Mouse (Mus musculus) Patski (cell line): Measurements from ENCODE around the gene Ocln. TPM values are rescaled to one million over a fixed set of nuclear protein-coding genes. Genes with fewer than 3 reads are reported as not detected.
A peak's percentile ranks its signal among the peaks of the same experiment; 100 is the strongest.
"Not testable (repeated sequence)": the region's sequence is repeated elsewhere in the genome, so short reads cannot be mapped to it uniquely, and the experiment has no call there.

Source experiments
- ATAC-seq: fragments of 100-300 bp; one replicate; pipeline ENCODE4 v1.8.0; 2021
- CTCF ChIA-PET: fragments of 350-600 bp; sonication (Branson Sonifier 250); formaldehyde crosslinking; loops from one replicate; lab custom pipeline; 2022; ENCODE audit warnings: inconsistent platforms; lab: Charles Lee
- POLR2A ChIA-PET: fragments of 350-600 bp; sonication (Branson Sonifier 250); formaldehyde crosslinking; loops from one replicate; lab custom pipeline; 2022; ENCODE audit warnings: antibody characterized with exemption, inconsistent platforms; lab: Charles Lee
- DNase-seq: peaks from one replicate; pipeline ENCODE4 v3.0.0-alpha.2; 2011; ENCODE audit warnings: low read depth, low spot score
- H3K27me3 ChIP-seq: fragments of 371-371 bp; one replicate; pipeline ENCODE4 v1.5.1; 2021
- CTCF ChIP-seq: fragments of 100-300 bp; IDR thresholded peaks from one replicate; pipeline ENCODE4 v1.5.1; 2021
- in situ Hi-C: fragments of 300-500 bp; cut with MboI; formaldehyde crosslinking; loops from 3 replicates; pipeline ENCODE4 v1.11.1; 2018; ENCODE audit warnings: low pct_unique_long_range_greater_than_20kb, mixed read lengths
- polyA plus RNA-seq: library from polyadenylated mRNA; unstranded; gene quantifications from one replicate; pipeline ENCODE4 v1.2.3, GENCODE M21; 2021

Gene Ocln
- polyA plus RNA-seq, 1 experiment from 2014 or later: 12.1 TPM

- POLR2A ChIA-PET: no interaction called here
- CTCF ChIA-PET: no interaction called here
- in situ Hi-C loops: loop anchor here (10.0 kb wide), 1 partner anchor 59 kb away; the partner anchor contains the start of gene Ocln
Measured at GRCm38 (mm10) chr13:100495337-100495736, 57.2 kb downstream of the Ocln start.

GRCm38 (mm10) chr13:100494370-100494769 is 58.1 kb downstream of the Ocln start:
- ChIA-PET CTCF (interaction anchor here (1.0 to 1.4 kb wide), 2 partner anchors 43 to 124 kb away, joined by 3 read pairs; no protein-coding TSS in a partner anchor), POLR2A (interaction anchor here (0.7 kb wide), 1 partner anchor 108 kb away, joined by 3 read pairs; no protein-coding TSS in a partner anchor)
- not testable (repeated sequence) for H3K27me3 ChIP-seq, DNase-seq, ATAC-seq
- TF ChIP-seq CTCF: peak; percentile 45
- in situ Hi-C loops: loop anchor here (5.0 to 10.0 kb wide), 2 partner anchors 60 to 118 kb away; partner anchors contain the start of gene Ocln

More at GRCm38 (mm10) chr13:100495337-100495736, 57.2 kb downstream of the Ocln start:
- no peaks in the 10 kb centered on the region for H3K27me3 ChIP-seq
- no peak for ATAC-seq
- TF ChIP-seq CTCF: no peak
- DNase-seq: no peak

- ChIA-PET CTCF (interaction anchor here (1.4 to 2.6 kb wide), 7 partner anchors 10 to 63 kb away, joined by 3 to 7 read pairs (median 5); no protein-coding TSS in a partner anchor), POLR2A (interaction anchor here (0.6 to 1.4 kb wide), 3 partner anchors 14 to 157 kb away, joined by 4 read pairs; partner anchors contain the start of genes Ak6 and Rad17)
- ATAC-seq (no peak), DNase-seq (no peak)
- H3K27me3 ChIP-seq: no peaks in the 10 kb centered on the region
- in situ Hi-C loops: loop anchor here (5.0 to 10.0 kb wide), 2 partner anchors 61 to 119 kb away; partner anchors contain the start of gene Ocln
- TF ChIP-seq CTCF: no peak
Measured at GRCm38 (mm10) chr13:100493313-100493712, 59.2 kb downstream of the Ocln start.

- CTCF ChIA-PET: interaction anchor here (0.9 to 2.6 kb wide), 14 partner anchors 9 to 168 kb away, joined by 3 to 7 read pairs (median 4); no protein-coding TSS in a partner anchor
- POLR2A ChIA-PET: interaction anchor here (0.6 to 1.5 kb wide), 9 partner anchors 15 to 159 kb away, joined by 3 to 4 read pairs (median 3); partner anchors contain the start of genes Ak6 and Rad17
- H3K27me3 ChIP-seq: no peaks in the 10 kb centered on the region
- peak; percentile 98 for TF ChIP-seq CTCF
- peak; percentile 57 for ATAC-seq
- in situ Hi-C loops: loop anchor here (5.0 to 10.0 kb wide), 2 partner anchors 63 to 120 kb away; partner anchors contain the start of gene Ocln
- peak; percentile 44 for DNase-seq
Measured at GRCm38 (mm10) chr13:100492061-100492787, 60.3 kb downstream of the Ocln start, which contains the start of gene Gtf2h2. TSS of gene Gtf2h2 (minus strand) at chr13:100492579.

GRCm38 (mm10) chr13:100491623-100492022 is 60.9 kb downstream of the Ocln start:
- in situ Hi-C loops: loop anchor here (5.0 to 10.0 kb wide), 2 partner anchors 63 to 121 kb away; partner anchors contain the start of gene Ocln
- DNase-seq: no peak
- no peak for TF ChIP-seq CTCF
- ChIA-PET CTCF (interaction anchor here (0.9 to 2.6 kb wide), 11 partner anchors 8 to 88 kb away, joined by 3 to 7 read pairs (median 5); no protein-coding TSS in a partner anchor), POLR2A (interaction anchor here (0.9 to 1.5 kb wide), 6 partner anchors 21 to 143 kb away, joined by 3 read pairs; no protein-coding TSS in a partner anchor)
- H3K27me3 ChIP-seq: no peaks in the 10 kb centered on the region
- ATAC-seq: no peak

- CTCF ChIA-PET: interaction anchor here (0.8 kb wide), 1 partner anchor 13 kb away, joined by 3 read pairs; no protein-coding TSS in a partner anchor
- TF ChIP-seq CTCF: no peak
- H3K27me3 ChIP-seq: no peaks in the 10 kb centered on the region
- in situ Hi-C loops: loop anchor here (5.0 to 10.0 kb wide), 2 partner anchors 64 to 122 kb away; partner anchors contain the start of gene Ocln
- POLR2A ChIA-PET: no interaction called here
- no peak for ATAC-seq
- DNase-seq: no peak
Measured at GRCm38 (mm10) chr13:100490424-100490823, 62.1 kb downstream of the Ocln start.

GRCm38 (mm10) chr13:100483610-100484009 is 68.9 kb downstream of the Ocln start:
- no peak for TF ChIP-seq CTCF
- in situ Hi-C loops: loop anchor here (10.0 kb wide), 1 partner anchor 151 kb away; no protein-coding TSS in a partner anchor
- POLR2A ChIA-PET: no interaction called here
- no peaks in the 10 kb centered on the region for H3K27me3 ChIP-seq
- ATAC-seq (no peak), DNase-seq (no peak)
- CTCF ChIA-PET: interaction anchor here (1.1 to 2.1 kb wide), 2 partner anchors 9 to 14 kb away, joined by 3 to 5 read pairs; partner anchors contain the start of gene Gtf2h2

- in situ Hi-C loops: loop anchor here (10.0 kb wide), 1 partner anchor 349 kb away; no protein-coding TSS in a partner anchor
- ATAC-seq: no peak
- no peak for DNase-seq
- no peaks in the 10 kb centered on the region for H3K27me3 ChIP-seq
- no peak for TF ChIP-seq CTCF
- ChIA-PET CTCF (no interaction called here), POLR2A (interaction anchor here (1.0 kb wide), 1 partner anchor 78 kb away, joined by 3 read pairs; no protein-coding TSS in a partner anchor)
Measured at GRCm38 (mm10) chr13:100463527-100464222, 88.8 kb downstream of the Ocln start.

GRCm38 (mm10) chr13:100461336-100461735 is 91.2 kb downstream of the Ocln start:
- in situ Hi-C loops: loop anchor here (10.0 kb wide), 1 partner anchor 347 kb away; no protein-coding TSS in a partner anchor
- ChIA-PET POLR2A (interaction anchor here (1.2 kb wide), 1 partner anchor 31 kb away, joined by 3 read pairs; the partner anchor contains the start of gene Gtf2h2), CTCF (interaction anchor here (1.2 kb wide), 1 partner anchor 21 kb away, joined by 3 read pairs; no protein-coding TSS in a partner anchor)
- ATAC-seq: peak; percentile 84
- H3K27me3 ChIP-seq: no peaks in the 10 kb centered on the region
- peak; percentile 79 for DNase-seq
- no peak for TF ChIP-seq CTCF

- CTCF ChIA-PET, DNase-seq, POLR2A ChIA-PET, H3K27me3 ChIP-seq, in situ Hi-C loops, ATAC-seq: not testable (repeated sequence)
Measured at GRCm38 (mm10) chr13:100452415-100453127, 99.9 kb downstream of the Ocln start, which contains the start of gene Naip1. TSS of gene Naip1 (minus strand) at chr13:100452869.
